Mouse (Mus musculus): ENCODE data around the gene Dapl1. TPM values are rescaled to one million over a fixed set of nuclear protein-coding genes. Genes with fewer than 3 reads are reported as not detected.

Dapl1 gene
- polyA plus RNA-seq, 1 experiment from 2014 or later: 8.5 TPM

DNA sequence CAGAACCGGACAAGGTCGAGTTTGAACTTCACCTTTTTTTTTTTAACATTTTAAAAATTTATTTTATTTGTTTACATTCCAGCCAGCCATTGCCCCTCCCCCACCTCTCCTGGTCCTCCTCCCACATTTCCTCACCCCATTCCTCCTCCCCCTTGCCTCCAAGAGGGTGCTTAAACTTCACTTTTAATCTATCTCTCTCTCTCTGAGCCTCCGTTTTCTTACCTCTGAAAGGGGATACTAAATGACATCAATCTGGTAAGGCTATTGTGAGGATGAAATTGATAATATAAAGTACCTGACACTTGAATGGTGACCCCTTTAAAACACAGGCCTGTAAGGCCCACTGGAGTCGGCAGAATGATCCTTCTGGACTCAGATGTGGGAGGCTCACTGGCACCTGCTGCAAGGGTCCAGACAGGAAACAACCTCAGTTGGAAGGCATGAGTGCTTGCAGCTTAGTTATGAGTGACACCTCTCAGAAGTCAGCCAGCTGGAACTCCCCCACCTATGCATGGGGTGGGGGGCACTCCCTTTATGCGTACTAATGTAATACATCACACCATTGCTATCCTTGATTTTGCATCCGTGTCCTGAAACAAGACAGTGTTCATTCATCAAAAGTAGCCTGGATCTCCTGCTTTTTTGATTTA is 1.9 kb downstream of the Dapl1 start:
- Histone ChIP-seq H3K9me3 (no peaks in the 10 kb centered on the region), H3K27me3 (replicated peaks; ENCODE audit: low read depth, poor library complexity, severe bottlenecking) (no peaks in the 10 kb centered on the region), H3K4me3 (no peak overlapping the region), H3K36me3 (replicated peaks) (no peaks in the 10 kb centered on the region), H3K27ac (replicated peaks) (no peak overlapping the region), H3K4me1 (peaks cover 23% of the 10 kb centered on the region)
- DNase-seq (ENCODE audit: low spot score): no peak
- whole genome bisulfite sequencing: 70% methylated on average over 6 of the region's 6 CpGs

DNA sequence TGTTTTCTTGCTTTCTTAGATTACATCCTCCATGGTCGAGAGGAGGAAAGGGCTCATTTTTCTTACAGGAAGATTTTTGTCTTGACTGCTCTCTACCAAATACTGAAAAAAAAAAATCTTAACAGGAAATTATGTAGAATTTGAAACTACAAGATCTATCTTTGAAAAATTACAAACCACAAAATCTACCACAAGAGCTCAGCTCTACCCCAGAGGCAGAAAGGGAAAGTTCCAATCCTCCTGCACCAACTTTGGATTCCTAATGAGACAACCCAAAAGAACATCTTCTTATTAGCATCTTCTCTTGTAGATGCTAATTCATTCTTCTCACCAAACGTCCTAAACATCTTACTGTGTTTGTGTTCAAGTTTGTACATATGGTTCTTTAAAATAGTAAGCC is 3.8 kb downstream of the Dapl1 start:
- no peaks in the 10 kb centered on the region for H3K9me3 ChIP-seq
- H3K36me3 ChIP-seq (replicated peaks): no peaks in the 10 kb centered on the region
- 73% methylated on average over 2 of the region's 2 CpGs for WGBS

DNA sequence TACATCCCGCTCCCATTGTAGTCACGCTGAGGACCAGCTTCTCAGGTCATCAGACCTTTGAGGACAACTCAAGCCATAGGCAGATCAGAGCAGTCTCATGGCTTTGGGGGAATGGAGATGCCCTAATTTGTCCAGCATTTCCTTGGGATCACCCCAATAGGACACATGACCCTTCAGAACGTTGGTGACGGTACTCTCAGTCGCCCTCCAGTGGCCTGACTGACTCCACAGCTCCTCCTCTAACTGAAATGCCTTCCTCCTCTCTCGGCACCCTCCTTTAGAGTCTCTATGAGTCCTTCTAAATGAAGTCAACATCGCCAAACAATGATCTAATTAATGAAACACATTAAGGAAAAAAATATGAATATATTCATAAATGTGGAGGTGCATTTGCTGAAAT is 5.9 kb downstream of the Dapl1 start:
- Histone ChIP-seq H3K27ac (replicated peaks) (no peak overlapping the region), H3K9me3 (no peaks in the 10 kb centered on the region), H3K27me3 (replicated peaks; ENCODE audit: low read depth, poor library complexity, severe bottlenecking) (no peaks in the 10 kb centered on the region), H3K4me3 (no peak overlapping the region), H3K4me1 (peaks cover 22% of the 10 kb centered on the region), H3K36me3 (replicated peaks) (no peaks in the 10 kb centered on the region)
- WGBS: 77% methylated on average over 7 of the region's 7 CpGs
- no peak for DNase-seq (ENCODE audit: low spot score)

More for the DNA sequence above, 3.8 kb downstream of the Dapl1 start:
- H3K27me3 ChIP-seq (replicated peaks; ENCODE audit: low read depth, poor library complexity, severe bottlenecking): no peaks in the 10 kb centered on the region
- no peak overlapping the region for H3K4me3 ChIP-seq
- no peak overlapping the region for H3K27ac ChIP-seq (replicated peaks)
- H3K4me1 ChIP-seq: peaks cover 19% of the 10 kb centered on the region
- no peak for DNase-seq (ENCODE audit: low spot score)

DNA sequence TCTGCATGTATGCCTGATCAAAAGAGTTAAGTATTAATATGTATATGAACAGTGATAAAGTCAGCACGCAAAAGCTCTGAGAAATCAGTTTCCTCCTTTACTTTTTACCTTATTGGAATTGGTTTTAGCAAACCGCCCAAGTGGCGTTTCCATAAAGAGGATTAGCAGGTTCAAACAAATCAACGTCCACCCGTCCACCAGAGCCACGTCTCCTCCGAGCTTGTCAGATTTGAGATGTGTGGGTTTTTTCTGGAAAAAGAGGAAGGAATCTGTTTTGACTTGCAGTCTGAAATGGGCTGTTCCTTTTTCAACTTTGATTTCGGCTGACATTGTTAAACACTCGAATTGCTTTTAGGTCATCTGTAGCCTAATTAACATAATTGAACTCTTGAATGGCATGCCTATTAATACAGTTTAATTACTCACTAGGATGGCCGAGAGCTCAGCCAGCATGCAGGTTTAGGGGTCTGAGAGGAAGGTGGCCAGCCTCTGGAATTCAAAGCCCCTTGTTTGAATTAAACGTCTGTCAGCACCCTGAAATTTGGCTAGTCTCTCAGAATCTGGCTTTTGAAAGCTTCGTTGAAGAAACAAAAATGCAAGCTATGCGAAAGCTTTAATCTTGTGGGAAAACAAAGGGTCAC is 9.1 kb downstream of the Dapl1 start:
- 25% methylated on average over 13 of the region's 13 CpGs for WGBS
- H3K27me3 ChIP-seq (replicated peaks; ENCODE audit: low read depth, poor library complexity, severe bottlenecking): no peaks in the 10 kb centered on the region
- no peak for DNase-seq (ENCODE audit: low spot score)
- H3K9me3 ChIP-seq: no peaks in the 10 kb centered on the region
- peaks cover 21% of the 10 kb centered on the region for H3K4me1 ChIP-seq
- no peaks in the 10 kb centered on the region for H3K36me3 ChIP-seq (replicated peaks)
- H3K27ac ChIP-seq (replicated peaks): no peak overlapping the region
- no peak overlapping the region for H3K4me3 ChIP-seq

DNA sequence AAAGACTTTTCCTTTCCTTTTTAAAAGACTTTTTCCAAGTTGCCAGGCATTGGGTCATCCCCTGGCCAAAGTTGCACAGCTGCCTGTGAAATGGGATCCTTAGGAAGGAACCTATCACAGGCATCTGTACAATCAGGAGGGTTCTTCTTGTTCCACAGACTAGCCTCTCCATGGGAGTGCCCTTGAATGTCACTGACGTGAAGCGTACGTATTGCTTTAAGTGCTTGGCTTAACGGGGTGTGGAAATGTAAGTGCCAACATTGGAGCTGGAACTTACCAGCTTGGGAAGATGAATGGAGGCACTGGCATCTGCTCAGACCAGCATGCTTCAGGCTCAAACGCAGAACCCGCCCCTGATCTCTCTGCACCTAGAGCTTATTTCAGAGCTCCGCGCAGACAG is 14.7 kb downstream of the Dapl1 start:
- H3K27me3 ChIP-seq (replicated peaks; ENCODE audit: low read depth, poor library complexity, severe bottlenecking): no peaks in the 10 kb centered on the region
- H3K4me3 ChIP-seq: no peak overlapping the region
- WGBS: 93% methylated on average over 8 of the region's 8 CpGs
- H3K36me3 ChIP-seq (replicated peaks): no peaks in the 10 kb centered on the region
- peaks cover 11% of the 10 kb centered on the region; the same call in 1 of the 2 replicates for H3K4me1 ChIP-seq
- no peak overlapping the region for H3K27ac ChIP-seq (replicated peaks)
- no peaks in the 10 kb centered on the region for H3K9me3 ChIP-seq
- no peak for DNase-seq (ENCODE audit: low spot score)

DNA sequence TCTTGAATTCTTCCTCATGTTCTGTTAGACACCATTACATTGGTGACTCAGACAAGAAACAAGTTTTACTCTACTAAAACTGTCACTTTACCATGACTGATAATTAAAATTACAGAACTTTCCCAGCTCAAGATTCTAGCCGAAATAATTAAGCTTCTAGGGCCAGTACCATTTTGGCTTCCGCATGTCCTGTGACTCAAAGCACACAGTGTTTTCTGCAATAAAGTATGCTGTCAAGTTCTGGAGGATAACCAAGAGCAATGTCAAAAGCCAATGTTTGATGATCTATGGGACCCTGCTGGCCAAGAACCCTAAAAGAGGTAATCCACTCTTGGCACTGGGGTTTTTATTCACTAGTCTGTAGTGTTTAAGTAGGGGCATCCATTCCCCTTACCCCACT is 15.3 kb downstream of the Dapl1 start:
- no peaks in the 10 kb centered on the region for H3K27me3 ChIP-seq (replicated peaks; ENCODE audit: low read depth, poor library complexity, severe bottlenecking)
- no peak overlapping the region for H3K4me3 ChIP-seq
- no peaks in the 10 kb centered on the region for H3K36me3 ChIP-seq (replicated peaks)
- WGBS: 95% methylated on average over 2 of the region's 2 CpGs
- no peaks in the 10 kb centered on the region for H3K9me3 ChIP-seq
- peaks cover 7% of the 10 kb centered on the region; the same call in 1 of the 2 replicates for H3K4me1 ChIP-seq
- DNase-seq (ENCODE audit: low spot score): no peak
- no peak overlapping the region for H3K27ac ChIP-seq (replicated peaks)

DNA sequence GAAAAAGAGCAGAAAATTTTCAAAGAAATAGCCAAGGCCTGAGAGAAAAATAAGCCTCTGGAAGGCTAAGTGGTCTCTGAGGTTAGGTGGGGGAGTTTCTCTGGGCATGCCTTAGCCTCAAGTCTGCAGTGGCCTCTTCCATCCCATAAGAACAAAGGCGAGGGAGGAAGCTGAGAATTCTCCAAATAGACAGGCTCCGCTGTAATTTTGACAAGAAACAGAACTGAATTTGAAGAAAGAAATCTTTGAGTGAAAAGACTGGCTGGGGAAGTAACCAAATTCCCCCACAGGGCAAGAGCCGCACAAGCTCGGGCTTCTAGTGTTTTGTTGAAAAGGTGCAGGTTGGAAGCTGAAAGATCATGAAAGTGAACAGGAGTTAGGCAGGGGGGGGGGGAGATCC is 24.6 kb downstream of the Dapl1 start:
- 63% methylated on average over 4 of the region's 4 CpGs for WGBS
- Histone ChIP-seq H3K9me3 (no peaks in the 10 kb centered on the region), H3K36me3 (replicated peaks) (no peaks in the 10 kb centered on the region), H3K4me1 (peaks cover 28% of the 10 kb centered on the region), H3K27me3 (replicated peaks; ENCODE audit: low read depth, poor library complexity, severe bottlenecking) (0 out of 2 replicates have a peak, but pooled peaks cover 3% of the 10 kb centered on the region), H3K4me3 (no peak overlapping the region), H3K27ac (replicated peaks) (no peak overlapping the region; the same call in 1 of the 2 replicates)
- DNase-seq (ENCODE audit: low spot score): no peak

DNA sequence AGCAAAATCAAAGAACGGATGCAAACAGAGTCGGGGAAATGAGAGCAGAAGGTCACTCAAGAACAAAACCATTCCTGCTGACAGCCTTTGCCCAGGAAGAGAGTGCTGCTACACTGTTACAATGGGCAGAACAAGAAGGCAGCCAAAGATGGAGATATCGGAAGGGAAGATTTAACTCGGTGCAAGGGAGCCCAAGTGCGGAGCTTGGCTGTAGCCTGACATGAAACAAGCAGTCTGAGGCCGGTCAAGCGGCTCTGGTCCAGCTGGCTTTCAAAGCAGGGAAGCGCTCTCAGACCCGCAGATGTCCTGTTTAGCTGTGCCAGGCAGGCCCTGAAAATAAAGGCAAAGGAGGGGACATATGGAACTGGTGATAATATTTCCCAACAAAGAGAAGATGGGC is 26.0 kb downstream of the Dapl1 start:
- Histone ChIP-seq H3K27me3 (replicated peaks; ENCODE audit: low read depth, poor library complexity, severe bottlenecking) (0 out of 2 replicates have a peak, but pooled peaks cover 3% of the 10 kb centered on the region), H3K4me1 (peaks cover 28% of the 10 kb centered on the region), H3K27ac (replicated peaks) (peak overlapping the region; percentile 44), H3K36me3 (replicated peaks) (no peaks in the 10 kb centered on the region), H3K4me3 (no peak overlapping the region), H3K9me3 (no peaks in the 10 kb centered on the region)
- 48% methylated on average over 9 of the region's 9 CpGs for WGBS
- no peak for DNase-seq (ENCODE audit: low spot score)

DNA sequence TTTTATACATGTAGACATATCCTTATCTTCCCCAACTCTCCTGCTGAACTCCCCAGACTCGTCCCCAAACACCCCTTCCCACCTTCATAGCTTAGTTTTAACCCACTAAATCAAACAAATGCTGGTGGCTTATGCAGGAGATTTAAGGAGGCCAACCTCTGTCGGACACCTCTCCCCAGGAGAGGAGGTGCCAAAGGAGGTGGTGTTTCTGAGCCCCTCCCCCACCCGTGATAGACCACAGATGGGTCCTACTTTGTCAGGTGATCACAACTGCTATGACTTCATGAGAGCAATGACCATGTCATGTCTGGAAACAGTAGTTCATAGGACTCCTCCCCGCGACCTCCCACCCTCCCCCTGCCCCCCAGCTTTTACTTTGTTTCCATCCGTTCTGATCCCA is 26.4 kb downstream of the Dapl1 start:
- no peak overlapping the region for H3K4me3 ChIP-seq
- H3K27me3 ChIP-seq (replicated peaks; ENCODE audit: low read depth, poor library complexity, severe bottlenecking): 0 out of 2 replicates have a peak, but pooled peaks cover 3% of the 10 kb centered on the region
- DNase-seq (ENCODE audit: low spot score): no peak
- WGBS: 76% methylated on average over 6 of the region's 6 CpGs
- no peaks in the 10 kb centered on the region for H3K36me3 ChIP-seq (replicated peaks)
- no peaks in the 10 kb centered on the region for H3K9me3 ChIP-seq
- H3K27ac ChIP-seq (replicated peaks): no peak overlapping the region
- H3K4me1 ChIP-seq: peaks cover 28% of the 10 kb centered on the region

DNA sequence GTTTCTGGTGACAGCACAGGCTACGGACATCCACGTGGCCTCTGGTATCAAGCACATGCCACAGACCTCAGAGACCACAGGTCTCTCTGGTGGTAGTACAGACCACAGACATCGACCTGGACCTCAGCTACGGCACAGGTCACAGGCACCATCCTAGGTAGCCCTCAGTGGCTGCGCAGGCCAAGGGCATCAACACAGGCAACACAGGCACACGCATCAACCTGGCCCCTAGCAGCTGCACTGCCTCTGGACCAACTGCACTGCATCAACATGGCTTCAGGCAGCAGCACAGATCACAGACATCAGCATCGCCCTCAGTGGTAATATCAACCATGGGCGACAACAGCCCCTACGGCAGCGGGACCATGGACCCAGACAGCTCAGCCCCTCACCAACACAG is 36.2 kb downstream of the Dapl1 start:
- H3K27me3 ChIP-seq (replicated peaks; ENCODE audit: low read depth, poor library complexity, severe bottlenecking): no peaks in the 10 kb centered on the region
- no peak overlapping the region for H3K27ac ChIP-seq (replicated peaks)
- H3K4me3 ChIP-seq: no peak overlapping the region
- no peak for DNase-seq (ENCODE audit: low spot score)
- H3K9me3 ChIP-seq: no peaks in the 10 kb centered on the region
- WGBS: 93% methylated on average over 10 of the region's 10 CpGs
- no peaks in the 10 kb centered on the region for H3K36me3 ChIP-seq (replicated peaks)
- H3K4me1 ChIP-seq: peaks cover 37% of the 10 kb centered on the region

DNA sequence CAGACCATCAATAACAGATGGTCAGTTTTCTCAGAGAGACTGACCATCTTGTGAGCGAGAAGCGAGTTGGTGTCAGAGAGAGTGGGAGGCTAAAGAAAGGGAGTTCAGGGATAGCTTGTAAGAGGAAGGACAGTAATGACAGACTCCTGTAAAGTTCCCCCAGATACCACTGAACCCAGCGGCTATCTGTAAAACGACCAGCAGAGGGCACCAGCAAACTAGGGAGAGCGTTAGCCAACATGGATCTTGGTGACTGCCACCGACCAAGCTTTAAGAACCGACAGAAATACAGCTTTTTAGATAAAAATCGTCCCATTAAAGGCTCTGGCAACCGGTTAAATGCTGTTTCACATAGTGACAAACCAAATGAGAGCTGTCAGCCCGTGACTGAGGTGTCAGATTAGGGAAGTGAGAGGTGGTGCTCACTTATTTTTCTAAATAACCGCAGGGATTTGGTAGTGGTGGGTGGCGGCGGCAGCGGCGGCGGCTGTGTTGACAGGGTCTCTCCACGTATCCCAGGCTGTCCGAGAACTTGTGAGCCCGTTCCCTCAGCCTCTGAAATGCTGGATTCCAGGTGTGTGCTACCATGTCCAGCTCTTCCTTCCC is 37.7 kb downstream of the Dapl1 start:
- H3K36me3 ChIP-seq (replicated peaks): no peaks in the 10 kb centered on the region
- H3K4me1 ChIP-seq: peaks cover 39% of the 10 kb centered on the region
- no peaks in the 10 kb centered on the region for H3K9me3 ChIP-seq
- H3K27ac ChIP-seq (replicated peaks): peak overlapping the region; percentile 73
- H3K4me3 ChIP-seq: peak overlapping the region; percentile 38
- H3K27me3 ChIP-seq (replicated peaks; ENCODE audit: low read depth, poor library complexity, severe bottlenecking): no peaks in the 10 kb centered on the region
- WGBS: 12% methylated on average over 19 of the region's 19 CpGs
- DNase-seq (ENCODE audit: low spot score): peak; percentile 86

DNA sequence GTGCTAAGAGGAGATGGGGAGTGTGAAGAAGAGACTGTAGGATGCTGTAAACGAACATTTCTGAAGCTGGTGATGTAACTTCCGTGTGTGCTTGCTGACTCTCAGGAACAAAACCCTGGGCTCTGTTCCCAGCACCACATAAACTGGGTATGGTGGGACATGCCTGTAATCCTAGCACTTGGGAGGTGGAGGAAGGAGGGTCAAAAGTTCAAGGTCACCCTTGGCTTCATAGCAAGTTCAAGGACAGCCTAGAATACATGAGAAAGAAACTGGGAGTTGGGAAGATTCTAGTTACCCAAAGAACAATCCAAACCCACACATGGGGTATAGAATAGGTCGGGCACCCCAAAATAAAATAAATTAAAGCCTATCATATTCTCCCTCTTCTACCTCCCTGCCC is 39.1 kb downstream of the Dapl1 start:
- H3K27ac ChIP-seq (replicated peaks): 0 out of 2 replicates have a peak overlapping the region, but pooled peaks have one; percentile 24
- H3K36me3 ChIP-seq (replicated peaks): no peaks in the 10 kb centered on the region
- WGBS: 83% methylated on average over 3 of the region's 3 CpGs
- H3K27me3 ChIP-seq (replicated peaks; ENCODE audit: low read depth, poor library complexity, severe bottlenecking): no peaks in the 10 kb centered on the region
- H3K4me1 ChIP-seq: peaks cover 40% of the 10 kb centered on the region
- DNase-seq (ENCODE audit: low spot score): no peak
- H3K9me3 ChIP-seq: no peaks in the 10 kb centered on the region
- no peak overlapping the region for H3K4me3 ChIP-seq

DNA sequence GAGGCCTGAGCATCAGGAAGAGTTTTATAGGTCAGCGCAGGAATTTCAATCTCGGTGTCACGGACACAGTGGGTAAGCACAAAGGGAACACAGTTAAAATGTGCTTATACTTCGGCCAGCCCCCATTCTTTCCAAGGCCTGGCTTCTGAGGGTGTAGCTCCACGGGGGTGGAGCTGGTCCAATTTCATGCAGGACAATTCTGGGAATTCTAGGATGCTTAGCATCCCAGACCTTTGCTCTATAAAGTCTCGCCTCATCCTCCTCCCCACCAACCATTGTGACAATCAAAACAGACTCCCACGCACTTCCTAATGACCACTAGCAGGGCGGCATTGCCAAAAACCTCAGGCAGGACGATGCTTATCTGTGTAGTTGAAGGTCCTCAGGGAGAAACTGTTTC is 42.4 kb downstream of the Dapl1 start:
- peak; percentile 22 for DNase-seq (ENCODE audit: low spot score)
- Histone ChIP-seq H3K27ac (replicated peaks) (no peak overlapping the region), H3K36me3 (replicated peaks) (no peaks in the 10 kb centered on the region), H3K27me3 (replicated peaks; ENCODE audit: low read depth, poor library complexity, severe bottlenecking) (no peaks in the 10 kb centered on the region), H3K4me3 (no peak overlapping the region), H3K9me3 (no peaks in the 10 kb centered on the region), H3K4me1 (peaks cover 57% of the 10 kb centered on the region)
- 77% methylated on average over 9 of the region's 9 CpGs for WGBS
